Mouse (Mus musculus) kidney, adult 9 months (tissue): ENCODE measurements around the gene Olfr1381.
"Not testable (repeated sequence)": the region's sequence is repeated elsewhere in the genome, so short reads cannot be mapped to it uniquely, and the experiment has no call there.

ENCODE experiments used
- DNase-seq: peaks from one replicate; pipeline ENCODE4 v3.0.0; 2022

Gene Olfr1381

GRCm38 (mm10) chr11:49543149-49543548 is at the start of gene Olfr1381:
Olfr1381 (plus strand) TSS chr11:49543449.
- not testable (repeated sequence) for DNase-seq

GRCm38 (mm10) chr11:49518086-49518485 is 25.2 kb upstream of the Olfr1381 start:
- DNase-seq: no peak

- DNase-seq: no peak
Measured at GRCm38 (mm10) chr11:49519348-49519747, 23.9 kb upstream of the Olfr1381 start, which contains the start of gene Olfr1383. Olfr1383 (plus strand) TSS chr11:49519648.

DNA sequence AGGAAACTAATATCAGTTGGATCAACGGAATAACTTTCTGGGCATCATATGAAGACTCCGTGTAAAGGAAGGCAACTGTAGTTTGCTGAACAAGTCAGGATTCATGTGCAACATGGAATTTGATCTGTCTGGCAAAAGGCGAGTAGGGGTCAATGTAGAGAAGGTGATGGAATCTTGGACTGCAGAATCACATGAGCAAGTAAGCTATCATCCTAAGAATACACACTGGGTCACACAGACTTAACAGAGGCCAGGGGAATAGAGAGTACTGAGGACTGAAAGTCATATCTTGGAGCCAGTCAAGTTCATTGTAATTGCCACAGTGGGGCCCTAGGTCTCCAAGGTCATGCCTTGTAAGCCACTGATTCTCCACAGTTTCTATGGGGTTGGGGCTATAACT is 15.3 kb upstream of the Olfr1381 start, which contains the start of gene Olfr1382:
Olfr1382 (plus strand) TSS at position 301 of the 400 bp plus-strand sequence.
- DNase-seq: no peak

GRCm38 (mm10) chr11:49532761-49533160 is 10.5 kb upstream of the Olfr1381 start:
- DNase-seq: no peak

DNA sequence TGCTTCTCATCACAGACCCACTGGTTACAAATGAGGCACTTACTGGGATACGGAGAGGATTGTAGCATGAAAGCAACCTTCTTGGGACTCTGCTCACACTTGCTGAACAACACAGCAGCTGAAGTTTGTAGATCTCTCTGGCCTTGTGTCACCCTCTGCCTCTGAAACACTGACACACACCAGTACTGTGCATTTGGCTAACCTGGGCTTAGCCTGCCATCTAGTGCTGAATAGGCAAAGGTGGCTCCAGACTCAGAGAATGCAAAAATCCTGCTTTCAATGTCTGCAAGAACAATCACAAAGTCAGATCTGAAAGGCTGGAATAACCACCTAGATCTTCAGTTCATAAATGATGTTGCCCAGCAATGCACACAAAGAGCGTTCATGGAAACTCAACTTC is 6.6 kb upstream of the Olfr1381 start:
- DNase-seq: not testable (repeated sequence)

DNA sequence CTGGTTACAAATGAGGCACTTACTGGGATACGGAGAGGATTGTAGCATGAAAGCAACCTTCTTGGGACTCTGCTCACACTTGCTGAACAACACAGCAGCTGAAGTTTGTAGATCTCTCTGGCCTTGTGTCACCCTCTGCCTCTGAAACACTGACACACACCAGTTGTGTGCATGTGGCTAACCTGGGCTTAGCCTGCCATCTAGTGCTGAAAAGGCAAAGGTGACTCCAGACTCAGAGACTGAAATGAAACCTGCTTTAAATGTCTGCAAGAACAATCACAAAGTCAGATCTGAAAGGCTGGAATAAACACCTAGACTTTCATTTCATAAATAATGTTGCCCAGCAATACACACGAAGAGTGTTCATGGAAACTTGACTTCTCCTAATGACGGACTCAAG is 10.8 kb downstream of the Olfr1381 start:
- not testable (repeated sequence) for DNase-seq

DNA sequence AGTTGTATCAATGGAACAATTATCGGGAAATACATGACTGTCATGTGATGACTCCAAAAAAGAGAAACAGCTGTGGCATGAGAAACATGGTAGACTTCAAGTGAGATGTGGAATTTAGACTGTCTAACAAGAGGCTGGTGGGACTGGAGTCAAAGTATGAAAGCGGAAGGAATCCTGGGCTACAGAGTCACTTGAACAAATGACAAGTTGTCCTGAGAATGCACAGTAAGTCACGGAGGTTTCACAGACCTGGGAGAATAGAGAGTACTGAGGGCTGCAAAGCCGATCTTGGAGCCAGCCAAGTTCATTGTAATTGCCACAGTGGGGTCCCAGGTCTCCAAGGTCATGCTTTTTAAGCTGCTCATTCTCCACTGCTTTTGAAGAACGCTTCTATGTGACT is 13.3 kb downstream of the Olfr1381 start, which contains the start of gene Olfr1380:
Olfr1380 (plus strand) TSS at position 301 of the 400 bp plus-strand sequence.
- not testable (repeated sequence) for DNase-seq

DNA sequence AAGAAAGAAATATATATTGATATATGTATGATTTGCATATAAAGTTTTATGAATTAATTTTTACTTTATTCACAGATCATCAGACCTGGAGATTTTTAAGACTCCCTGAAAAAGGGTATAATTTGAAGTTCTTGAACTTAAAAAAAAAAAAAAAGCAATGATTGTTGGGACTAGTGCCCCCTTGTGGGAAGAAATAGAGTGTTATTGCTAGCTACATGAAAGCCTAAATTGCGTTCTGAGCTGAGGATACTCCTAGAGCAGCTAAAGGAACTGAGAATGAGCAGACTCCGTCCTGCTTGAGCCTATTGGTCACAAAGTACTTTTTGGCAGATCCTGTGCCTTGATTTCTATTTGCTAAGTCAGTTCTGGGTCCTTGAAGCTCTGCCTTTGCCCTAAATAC is 31.8 kb downstream of the Olfr1381 start:
- peak; percentile 3 for DNase-seq

- DNase-seq: not testable (repeated sequence)
Measured at GRCm38 (mm10) chr11:49580452-49580851, 37.2 kb downstream of the Olfr1381 start.

GRCm38 (mm10) chr11:49590213-49590612 is 47.0 kb downstream of the Olfr1381 start:
- DNase-seq: no peak

- not testable (repeated sequence) for DNase-seq
Measured at GRCm38 (mm10) chr11:49597149-49597548, 53.9 kb downstream of the Olfr1381 start.
